Mouse (Mus musculus): ENCODE measurements around the gene Phlda2. TPM values are rescaled to one million over a fixed set of nuclear protein-coding genes. Genes with fewer than 3 reads are reported as not detected.

Gene Phlda2
- total RNA-seq (2012; rRNA removed): not detected in 2 replicates
- total RNA-seq (2014; rRNA removed): not detected in 2 replicates
- not detected in 2 replicates for polyA plus RNA-seq (2012; ENCODE audit: insufficient read length, low read depth)

- no peaks in the 10 kb centered on the region for H3K79me2 ChIP-seq (replicated peaks; ENCODE audit: control insufficient read depth, extremely low read depth, insufficient read depth, poor library complexity, severe bottlenecking)
- no peak within 1 kb of the TSS for H3K4me3 ChIP-seq (replicated peaks in 1 of 3; ENCODE audit: low read depth in 2 of 3, low read length in 2 of 3, poor library complexity in 1 of 3)
- H3K4me2 ChIP-seq (ENCODE audit: insufficient read depth, low read depth, poor library complexity, severe bottlenecking): no peak within 1 kb of the TSS
- no peaks in the 10 kb centered on the region for H3K4me1 ChIP-seq (ENCODE audit: control insufficient read depth in 1 of 2, insufficient read depth in 2 of 2)
- H3K9me3 ChIP-seq (replicated peaks; ENCODE audit: low read length): peaks cover 11% of the 10 kb centered on the region
- in situ Hi-C loops (cut with MboI; ENCODE audit: low pct_ligation_motif_present, low pct_unique_long_range_greater_than_20kb, low sequenced_read_pairs): no loop called here
- no peak within 1 kb of the TSS for H3K9ac ChIP-seq (ENCODE audit: insufficient read depth, low read depth)
- no peaks in the 10 kb centered on the region for H3K36me3 ChIP-seq (replicated peaks in 1 of 2; ENCODE audit: control insufficient read depth in 1 of 2, insufficient read depth in 1 of 2, low read length in 1 of 2)
- TF ChIP-seq USF1 (IDR thresholded peaks at IDR 0.05; ENCODE audit: low read depth, low read length) (no peak), CHD1 (IDR thresholded peaks at IDR 0.05; ENCODE audit: low read depth, low read length) (no peak), POLR2AphosphoS2 (IDR thresholded peaks at IDR 0.05; ENCODE audit: low read depth, low read length) (no peak), MAFK (IDR thresholded peaks at IDR 0.05; ENCODE audit: insufficient replicate concordance, low read length) (no peak)
- H3K27ac ChIP-seq (ENCODE audit: insufficient read depth, low read depth): no peak within 1 kb of the TSS
- no peak for DNase-seq (ENCODE audit: extremely low read depth)
- H3K27me3 ChIP-seq (replicated peaks): peaks cover 52% of the 10 kb centered on the region
- dilution Hi-C loops (cut with MboI; ENCODE audit: extremely low pct_ligation_motif_present, extremely low pct_unique_long_range_greater_than_20kb, low sequenced_read_pairs): no loop called here
Measured at GRCm38 (mm10) chr7:143502418-143503200, at the start of gene Phlda2. TSS of gene Phlda2 (minus strand) at chr7:143503150.

GRCm38 (mm10) chr7:143549588-143550220, 46.8 kb upstream of the Phlda2 start:
- peak overlapping the region; percentile 43 for H3K27ac ChIP-seq (ENCODE audit: insufficient read depth, low read depth)
- peaks cover 29% of the 10 kb centered on the region for H3K79me2 ChIP-seq (replicated peaks; ENCODE audit: control insufficient read depth, extremely low read depth, insufficient read depth, poor library complexity, severe bottlenecking)
- peak overlapping the region; percentile 42 for H3K4me2 ChIP-seq (ENCODE audit: insufficient read depth, low read depth, poor library complexity, severe bottlenecking)
- H3K36me3 ChIP-seq (replicated peaks in 1 of 2; ENCODE audit: control insufficient read depth in 1 of 2, insufficient read depth in 1 of 2, low read length in 1 of 2): peaks cover 19 to 46% of the 10 kb centered on the region in 2 experiments
- H3K4me1 ChIP-seq (ENCODE audit: control insufficient read depth in 1 of 2, insufficient read depth in 2 of 2): peaks cover 0 to 34% of the 10 kb centered on the region in 2 experiments; a peak in 2 of 4 replicates
- peak overlapping the region; percentile 76; the same call in 1 of the 2 replicates for H3K9ac ChIP-seq (ENCODE audit: insufficient read depth, low read depth)
- H3K27me3 ChIP-seq (replicated peaks): no peaks in the 10 kb centered on the region
- no peak for DNase-seq (ENCODE audit: extremely low read depth)
- dilution Hi-C loops (cut with MboI; ENCODE audit: extremely low pct_ligation_motif_present, extremely low pct_unique_long_range_greater_than_20kb, low sequenced_read_pairs) (no loop called here), in situ Hi-C loops (cut with MboI; ENCODE audit: low pct_ligation_motif_present, low pct_unique_long_range_greater_than_20kb, low sequenced_read_pairs) (no loop called here)
- TF ChIP-seq HCFC1 (IDR thresholded peaks at IDR 0.05; ENCODE audit: low read depth, low read length): no peak
- TF ChIP-seq ZKSCAN1 (IDR thresholded peaks at IDR 0.05; ENCODE audit: borderline replicate concordance, low read depth, low read length): no peak
- TF ChIP-seq POLR2AphosphoS2 (IDR thresholded peaks at IDR 0.05; ENCODE audit: low read depth, low read length): 0 out of 2 replicates have a peak, but pooled peaks have one; percentile 7
- TF ChIP-seq ZMIZ1 (IDR thresholded peaks at IDR 0.05; ENCODE audit: low read depth, low read length): peak; percentile 18
- no peak for TF ChIP-seq JUND (conservative IDR thresholded peaks at IDR 0.05; ENCODE audit: low read depth, low read length)
- TF ChIP-seq USF2 (conservative IDR thresholded peaks at IDR 0.05; ENCODE audit: low read depth, low read length): no peak
- no peaks in the 10 kb centered on the region for H3K9me3 ChIP-seq (replicated peaks; ENCODE audit: low read length)
- peak overlapping the region; percentile 63 to 97 (median 64) for H3K4me3 ChIP-seq (replicated peaks in 1 of 3; ENCODE audit: low read depth in 2 of 3, low read length in 2 of 3, poor library complexity in 1 of 3)

DNA sequence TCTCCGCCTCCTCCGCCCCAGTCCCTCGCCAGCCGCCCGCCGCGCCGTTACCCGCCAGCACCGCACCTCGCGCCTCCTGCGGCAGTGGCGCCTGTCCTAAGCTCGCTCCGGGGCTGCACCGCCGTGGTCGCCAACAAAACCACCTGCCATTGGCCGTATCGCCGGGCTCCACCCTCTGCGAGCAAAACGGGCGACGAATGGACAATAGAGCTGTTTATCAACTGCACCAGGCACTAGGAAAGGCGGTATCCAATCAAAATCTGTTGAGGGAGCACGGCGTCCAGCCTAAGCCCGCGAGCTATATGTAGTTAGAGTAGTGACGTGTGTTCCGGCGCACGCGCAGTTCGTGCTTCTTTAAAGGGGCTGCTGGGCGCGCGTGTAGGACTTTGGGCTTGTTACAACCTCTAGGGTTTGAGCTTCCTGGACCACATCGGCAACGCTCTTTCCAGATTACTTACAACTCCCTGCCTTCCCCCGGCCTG, 46.1 kb upstream of the Phlda2 start, which contains the start of gene Nap1l4:
Gene Nap1l4 (minus strand): TSS at position 131 of the 482 bp plus-strand sequence.
- DNase-seq (ENCODE audit: extremely low read depth): peak; percentile 99
- dilution Hi-C loops (cut with MboI; ENCODE audit: extremely low pct_ligation_motif_present, extremely low pct_unique_long_range_greater_than_20kb, low sequenced_read_pairs): no loop called here
- Histone ChIP-seq H3K27me3 (replicated peaks) (no peaks in the 10 kb centered on the region), H3K4me3 (replicated peaks in 1 of 3; ENCODE audit: low read depth in 2 of 3, low read length in 2 of 3, poor library complexity in 1 of 3) (peak within 1 kb of the TSS; percentile 83 to 97 (median 92)), H3K79me2 (replicated peaks; ENCODE audit: control insufficient read depth, extremely low read depth, insufficient read depth, poor library complexity, severe bottlenecking) (peaks cover 36% of the 10 kb centered on the region), H3K27ac (ENCODE audit: insufficient read depth, low read depth) (peak within 1 kb of the TSS; percentile 89), H3K9me3 (replicated peaks; ENCODE audit: low read length) (no peaks in the 10 kb centered on the region), H3K9ac (ENCODE audit: insufficient read depth, low read depth) (peak within 1 kb of the TSS; percentile 83), H3K4me2 (ENCODE audit: insufficient read depth, low read depth, poor library complexity, severe bottlenecking) (peak within 1 kb of the TSS; percentile 44), H3K4me1 (ENCODE audit: control insufficient read depth in 1 of 2, insufficient read depth in 2 of 2) (peaks cover 0 to 41% of the 10 kb centered on the region in 2 experiments; a peak in 2 of 4 replicates), H3K36me3 (replicated peaks in 1 of 2; ENCODE audit: control insufficient read depth in 1 of 2, insufficient read depth in 1 of 2, low read length in 1 of 2) (peaks cover 13 to 43% of the 10 kb centered on the region in 2 experiments)
- in situ Hi-C loops (cut with MboI; ENCODE audit: low pct_ligation_motif_present, low pct_unique_long_range_greater_than_20kb, low sequenced_read_pairs): no loop called here
- TF ChIP-seq ZNF384 (IDR thresholded peaks at IDR 0.05; ENCODE audit: low read depth, low read length) (no peak), MAZ (IDR thresholded peaks at IDR 0.05; ENCODE audit: low read depth, low read length) (0 out of 2 replicates have a peak, but pooled peaks have one; percentile 22), MXI1 (IDR thresholded peaks at IDR 0.05; ENCODE audit: low read depth, low read length) (peak; percentile 90), CTCF (conservative IDR thresholded peaks at IDR 0.05 in 1 of 2, IDR thresholded peaks at IDR 0.05 in 1 of 2; ENCODE audit: low read depth in 2 of 2, low read length in 2 of 2) (no peak), GABPA (IDR thresholded peaks at IDR 0.05; ENCODE audit: insufficient replicate concordance, low read depth, low read length) (no peak), TBP (conservative IDR thresholded peaks at IDR 0.05; ENCODE audit: low read depth, low read length) (peak; percentile 90), SMC3 (IDR thresholded peaks at IDR 0.05; ENCODE audit: low read depth, low read length) (no peak), ZMIZ1 (IDR thresholded peaks at IDR 0.05; ENCODE audit: low read depth, low read length) (peak; percentile 87), MAFK (IDR thresholded peaks at IDR 0.05; ENCODE audit: insufficient replicate concordance, low read length) (no peak), CHD1 (IDR thresholded peaks at IDR 0.05; ENCODE audit: low read depth, low read length) (no peak), TCF12 (IDR thresholded peaks at IDR 0.05; ENCODE audit: low read depth, low read length) (peak; percentile 67; the same call in 1 of the 2 replicates), RCOR1 (conservative IDR thresholded peaks at IDR 0.05; ENCODE audit: low read depth, low read length) (no peak), SIN3A (IDR thresholded peaks at IDR 0.05; ENCODE audit: low read length) (no peak; the same call in 1 of the 2 replicates), NELFE (IDR thresholded peaks at IDR 0.05; ENCODE audit: low read depth, low read length) (peak; percentile 96), EP300 (IDR thresholded peaks at IDR 0.05; ENCODE audit: low read length) (no peak)

Measured in CH12.LX (cell line).